Mouse (Mus musculus): ENCODE measurements at regions not wholly inside any gene's neighbourhood (a gene's known extent, or its start where the extent isn't known, plus 50 kb on each side); places are given as distances from the start of the nearest gene placed in this dataset.

GRCm38 (mm10) chrX:50618936-50619335 lies 190.6 kb upstream of the Olfr1324 start:
- TF ChIP-seq CTCF (IDR thresholded peaks at IDR 0.05; ENCODE audit: low read depth, low read length): no peak
- TF ChIP-seq POLR2A (IDR thresholded peaks at IDR 0.05; ENCODE audit: borderline replicate concordance, low read depth, low read length): no peak

All from bone marrow macrophage, adult 2 months (primary cell).